Mouse (Mus musculus): ENCODE measurements around the gene Eif3k. TPM values are rescaled to one million over a fixed set of nuclear protein-coding genes. Genes with fewer than 3 reads are reported as not detected.
A peak's percentile ranks its signal among the peaks of the same experiment; 100 is the strongest.

Eif3k gene
- total RNA-seq, 2 experiments from 2014 or later: 462 to 474 TPM

- ATAC-seq (replicated peaks; ENCODE audit: poor library complexity, severe bottlenecking): no peak
Observed at GRCm38 (mm10) chr7:28960354-28961046, 21.2 kb downstream of the Eif3k start.

- ATAC-seq (replicated peaks; ENCODE audit: poor library complexity, severe bottlenecking): no peak
Observed at GRCm38 (mm10) chr7:28959505-28960045, 22.1 kb downstream of the Eif3k start.

DNA sequence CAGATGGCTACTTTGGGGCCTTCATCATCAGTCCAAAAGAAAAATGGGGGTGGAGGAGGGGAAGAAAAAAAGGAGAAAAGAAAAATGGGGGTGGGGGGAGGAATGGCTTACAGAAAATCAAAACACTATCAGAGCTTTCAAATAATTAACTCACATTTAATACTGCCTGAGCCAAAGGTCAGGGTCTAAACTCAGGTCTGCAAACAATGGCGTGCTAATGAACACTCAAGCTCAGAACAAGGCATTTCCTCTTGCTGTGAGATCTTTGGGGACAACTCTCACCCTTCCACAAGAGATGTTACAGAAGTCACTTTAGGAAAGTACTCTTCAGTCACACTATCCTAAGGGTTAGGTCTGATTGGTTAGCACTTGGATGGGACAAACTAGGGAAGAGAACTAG lies 22.9 kb downstream of the Eif3k start:
- no peak for ATAC-seq (replicated peaks; ENCODE audit: poor library complexity, severe bottlenecking)

- no peak for ATAC-seq (replicated peaks; ENCODE audit: poor library complexity, severe bottlenecking)
Observed at GRCm38 (mm10) chr7:28957997-28958725, 23.5 kb downstream of the Eif3k start.

DNA sequence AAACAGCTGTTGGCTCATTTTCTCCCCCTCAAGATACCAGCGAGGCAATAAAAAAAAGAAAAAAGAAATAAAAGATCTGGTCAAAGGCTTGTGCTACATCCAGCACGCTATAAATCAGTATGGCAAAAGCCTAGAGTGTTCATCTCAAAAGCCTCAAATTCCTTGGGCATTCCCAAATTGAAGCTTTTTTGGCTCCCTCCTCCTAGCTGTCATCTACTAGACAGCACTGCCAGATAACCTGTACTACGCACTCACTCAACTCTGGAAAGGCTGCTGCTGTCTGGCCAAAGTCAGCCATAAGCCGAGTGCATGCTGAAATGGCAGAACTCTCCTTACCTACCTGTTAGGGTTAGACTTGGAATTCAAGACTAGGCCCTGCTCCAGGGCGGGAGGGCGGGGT lies 24.4 kb downstream of the Eif3k start:
- ATAC-seq (replicated peaks; ENCODE audit: poor library complexity, severe bottlenecking): no peak

DNA sequence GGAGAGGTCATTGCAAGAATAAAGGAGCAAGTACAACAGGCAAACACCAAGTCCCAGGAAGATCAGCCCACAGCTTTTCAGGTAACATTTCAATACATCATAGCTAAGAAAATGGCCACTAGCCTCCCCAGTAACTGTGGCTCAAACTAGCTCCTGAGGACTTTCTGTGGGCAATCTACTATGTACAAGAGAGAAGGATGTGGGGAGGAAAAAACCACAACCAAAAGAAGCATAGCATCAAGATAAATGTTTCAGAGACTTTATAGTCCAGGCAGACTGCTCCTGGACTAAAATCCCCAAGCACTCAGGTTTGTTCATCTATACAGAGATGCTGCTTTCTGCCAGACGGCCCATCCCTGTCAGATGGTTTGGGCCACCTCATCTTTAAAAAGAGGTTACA lies 25.4 kb downstream of the Eif3k start:
- no peak for ATAC-seq (replicated peaks; ENCODE audit: poor library complexity, severe bottlenecking)

DNA sequence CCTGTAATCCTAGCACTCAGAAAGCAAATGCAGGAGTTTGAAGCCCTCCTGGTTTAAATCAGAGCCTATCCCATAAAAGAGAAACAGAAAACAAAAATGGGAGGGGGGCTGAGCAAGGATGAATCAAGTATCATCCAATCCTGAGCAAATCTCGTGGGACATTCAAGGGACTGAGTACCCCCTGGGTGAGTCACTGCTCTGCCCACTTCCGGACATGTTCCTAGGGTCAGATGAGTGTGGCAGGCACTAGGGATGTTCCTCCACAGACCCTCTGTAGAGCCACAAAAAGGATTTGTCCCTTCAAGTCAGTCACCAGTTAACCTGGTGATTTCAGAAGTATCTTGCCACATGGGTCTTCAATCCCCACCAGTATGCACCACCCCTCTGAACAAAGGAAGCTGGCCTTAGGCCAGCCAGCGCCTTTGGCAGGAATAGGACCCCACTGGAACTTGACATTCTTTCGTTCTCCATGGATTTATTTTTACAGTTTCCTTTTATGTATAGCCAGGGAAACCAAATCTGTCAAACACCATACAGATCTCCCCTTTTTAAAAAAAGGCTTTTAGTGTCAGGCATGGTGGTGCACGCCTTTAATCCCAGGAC lies 26.3 kb downstream of the Eif3k start:
- ATAC-seq (replicated peaks; ENCODE audit: poor library complexity, severe bottlenecking): peak; percentile 73

- ATAC-seq (replicated peaks; ENCODE audit: poor library complexity, severe bottlenecking): peak; percentile 74
Observed at GRCm38 (mm10) chr7:28954773-28955172, 26.9 kb downstream of the Eif3k start.

DNA sequence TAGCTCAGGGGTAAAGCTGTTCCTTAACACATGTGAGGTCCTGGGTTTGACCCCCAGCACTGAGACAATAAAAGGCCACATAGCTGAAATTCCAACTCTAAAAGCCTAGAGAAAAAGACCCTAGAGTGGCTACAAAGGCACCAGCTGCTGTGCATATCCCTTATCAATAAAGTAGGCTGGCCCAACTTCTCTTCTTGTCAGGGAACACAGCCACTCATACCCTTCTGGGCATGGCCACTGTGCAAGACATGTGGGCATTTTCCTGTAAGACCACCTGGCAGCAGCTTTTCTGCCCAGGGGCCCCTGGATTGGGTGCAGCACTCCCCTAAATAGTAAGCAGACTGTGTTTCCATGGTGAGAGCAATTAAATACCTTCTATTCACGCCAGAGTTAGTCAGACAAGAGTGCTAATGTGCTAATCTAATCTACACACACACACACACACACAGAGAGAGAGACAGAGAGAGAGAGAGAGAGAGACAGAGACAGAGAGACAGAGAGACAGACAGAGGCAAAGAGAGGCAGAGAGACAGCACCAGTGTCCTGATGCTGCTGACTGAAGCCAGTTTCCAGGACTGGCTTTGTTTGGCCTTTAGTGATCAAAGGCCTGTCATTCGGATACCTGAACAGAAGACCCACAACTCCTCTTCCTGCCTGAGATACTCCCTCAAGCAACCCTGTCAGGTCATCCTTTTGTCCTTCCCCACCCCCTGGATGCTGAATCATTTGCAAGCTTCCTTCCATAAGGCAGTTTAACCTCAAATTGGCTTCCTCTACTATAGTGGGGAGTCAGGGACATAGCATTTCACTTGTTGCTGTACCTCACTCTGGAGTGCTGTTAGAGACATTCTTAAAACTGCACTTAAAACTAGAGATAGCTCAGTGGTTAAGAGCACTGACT lies 27.9 kb downstream of the Eif3k start:
- ATAC-seq (replicated peaks; ENCODE audit: poor library complexity, severe bottlenecking): no peak

DNA sequence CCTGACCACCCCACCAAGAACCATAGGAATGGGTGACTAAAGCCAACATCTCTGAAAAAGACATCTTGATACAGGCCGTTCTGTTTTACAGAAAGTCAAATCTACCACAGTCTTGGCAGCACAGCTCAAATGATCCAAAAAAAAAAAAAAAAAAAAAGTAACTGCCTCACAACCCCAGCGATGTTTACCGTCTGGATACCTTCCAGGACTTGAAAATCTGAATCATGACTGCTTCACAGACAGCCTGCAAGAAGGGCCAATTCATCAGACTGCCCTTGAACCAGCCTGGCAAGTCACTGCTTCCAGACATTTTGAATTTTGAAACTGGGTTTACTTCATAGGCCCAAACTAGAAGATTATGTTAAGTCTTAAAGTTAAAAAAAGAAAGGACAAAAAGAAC lies 28.9 kb downstream of the Eif3k start:
- no peak for ATAC-seq (replicated peaks; ENCODE audit: poor library complexity, severe bottlenecking)

DNA sequence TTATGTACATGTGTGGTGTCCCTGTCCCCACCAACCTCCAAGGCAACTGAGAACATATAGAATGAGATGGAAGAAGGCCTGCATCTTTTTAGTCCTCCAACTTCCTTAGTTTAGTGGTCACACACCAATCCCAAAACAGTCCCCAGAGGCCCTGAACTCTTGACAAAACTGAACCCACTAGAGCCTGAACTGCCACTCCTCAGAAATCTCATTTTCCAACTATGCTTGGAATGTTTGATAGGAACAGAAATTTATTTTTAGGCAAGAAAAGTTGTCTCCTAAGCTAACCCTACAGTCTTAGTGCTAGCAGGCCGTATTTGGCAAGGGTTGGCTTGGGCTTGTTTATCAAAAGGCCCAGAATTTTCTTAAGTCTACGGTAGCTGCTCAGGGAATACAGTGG lies 29.9 kb downstream of the Eif3k start:
- ATAC-seq (replicated peaks; ENCODE audit: poor library complexity, severe bottlenecking): no peak

DNA sequence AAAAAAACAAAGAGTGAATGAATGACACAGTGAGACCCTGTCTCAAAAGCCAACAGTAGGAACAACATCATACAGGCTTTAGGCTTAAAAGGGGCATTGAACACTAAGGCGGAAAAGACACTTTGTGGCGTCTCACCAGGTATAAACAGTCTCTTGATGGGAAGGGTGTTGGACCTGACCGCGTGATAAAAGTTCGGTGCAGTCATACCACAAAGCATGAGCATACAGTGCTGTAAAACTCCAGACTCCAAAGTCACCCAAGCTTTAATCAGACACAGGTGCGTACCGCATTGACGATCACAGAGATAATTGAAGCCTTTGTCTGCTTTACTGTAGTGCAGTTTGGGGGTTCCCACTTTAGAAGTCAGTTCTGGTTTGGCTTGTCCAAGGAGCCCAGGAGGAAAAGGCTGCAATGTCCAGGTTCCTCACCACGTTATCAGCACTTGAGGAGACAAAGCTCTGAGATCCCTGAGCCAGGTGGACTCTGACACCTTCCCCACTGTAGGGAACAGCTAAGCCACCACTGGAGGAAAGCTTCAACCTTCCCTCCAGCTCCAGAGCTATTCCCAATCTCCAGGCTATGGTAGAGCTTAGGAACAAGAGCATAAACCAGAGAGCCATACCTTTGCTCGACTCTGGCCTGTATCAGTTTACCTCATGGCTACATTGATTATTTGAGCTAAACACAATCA lies 31.2 kb downstream of the Eif3k start:
- ATAC-seq (replicated peaks; ENCODE audit: poor library complexity, severe bottlenecking): no peak

DNA sequence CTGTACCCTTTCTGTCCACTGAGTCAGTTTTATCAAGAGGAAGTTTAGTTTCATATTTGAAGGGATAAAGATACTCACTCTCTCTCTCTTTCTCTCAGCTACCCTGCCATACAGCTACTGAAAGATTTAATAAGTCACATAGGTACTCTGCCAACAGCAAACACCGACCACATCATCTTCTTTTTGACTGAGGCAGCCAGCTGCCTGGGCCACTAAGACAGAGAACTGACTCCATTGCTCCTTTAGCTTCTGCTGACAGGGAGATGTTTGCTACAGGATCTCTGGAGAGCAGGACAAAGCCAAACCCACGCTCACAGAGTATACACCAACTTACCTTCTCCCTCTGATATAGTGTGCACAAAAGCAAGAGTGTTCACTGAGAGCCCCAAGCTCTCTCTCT lies 32.4 kb downstream of the Eif3k start:
- ATAC-seq (replicated peaks; ENCODE audit: poor library complexity, severe bottlenecking): no peak

- no peak for ATAC-seq (replicated peaks; ENCODE audit: poor library complexity, severe bottlenecking)
Observed at GRCm38 (mm10) chr7:28948746-28949145, 32.9 kb downstream of the Eif3k start.

GRCm38 (mm10) chr7:28946271-28946610 lies 35.4 kb downstream of the Eif3k start:
- no peak for ATAC-seq (replicated peaks; ENCODE audit: poor library complexity, severe bottlenecking)

GRCm38 (mm10) chr7:28945416-28946270 lies 36.0 kb downstream of the Eif3k start:
- no peak for ATAC-seq (replicated peaks; ENCODE audit: poor library complexity, severe bottlenecking)

- no peak for ATAC-seq (replicated peaks; ENCODE audit: poor library complexity, severe bottlenecking)
Observed at GRCm38 (mm10) chr7:28944756-28945415, 36.8 kb downstream of the Eif3k start.

- ATAC-seq (replicated peaks; ENCODE audit: poor library complexity, severe bottlenecking): no peak
Observed at GRCm38 (mm10) chr7:28943451-28944180, 38.0 kb downstream of the Eif3k start.
